ENCODE assay signal across 12 mouse cellular contexts in genomic region chr2:181715382-181715781, GRCm38 (mm10). TPM values are rescaled to one million over a fixed set of nuclear protein-coding genes. Genes with fewer than 3 reads are reported as not detected.
DNase-seq lines count a peak whose midpoint lies in the region; ATAC-seq lines count a peak whose summit lies in the region.
"Had no signal": no experiment of that assay in that cellular context is flagged by ENCODE, and none has a peak within 500 bp of the region (broad histone marks: within the 10 kb centered on the region; RNA-seq: fewer than 3 reads in every experiment).

No protein-coding gene starts in this region.

- H3K4me1 ChIP-seq in heart, embryonic 14.5 days (ENCODE audit: control insufficient read depth in 2 of 2, insufficient read depth in 2 of 2, low read length in 2 of 2), result peaks cover 9 to 13% of the 10 kb centered on the region in 2 experiments; a peak in 3 of 4 replicates
- H3K4me1 ChIP-seq in embryonic facial prominence, embryonic 10.5 days, result peaks cover 13% of the 10 kb centered on the region
- peaks cover 33% of the 10 kb centered on the region for H3K4me1 ChIP-seq in forebrain, embryonic 16.5 days (replicated peaks; ENCODE audit: control insufficient read depth, insufficient read depth, low read length)
- H3K4me1 ChIP-seq in midbrain, embryonic 11.5 days (ENCODE audit: control insufficient read depth, insufficient read depth, low read length), result peaks cover 16% of the 10 kb centered on the region

- peak overlapping the region; percentile 69 to 77 for H3K27ac ChIP-seq in heart, embryonic 14.5 days (replicated peaks in 1 of 2; ENCODE audit: control insufficient read depth in 1 of 2, insufficient read depth in 1 of 2, low read depth in 2 of 2, low read length in 2 of 2)
- H3K27ac ChIP-seq in embryonic facial prominence, embryonic 10.5 days (replicated peaks), result 0 out of 2 replicates have a peak overlapping the region, but pooled peaks have one; percentile 72
- peak overlapping the region; percentile 54 for H3K27ac ChIP-seq in forebrain, embryonic 16.5 days (ENCODE audit: low read length)
- H3K27ac ChIP-seq in midbrain, embryonic 11.5 days (ENCODE audit: low read depth, low read length), result peak overlapping the region; percentile 65

- intact Hi-C loops in gastrocnemius, postnatal 14 days (cut with DNase I; ENCODE audit: low total_unique reads), result no loop called here

- peak overlapping the region; percentile 62 for H3K4me2 ChIP-seq in heart, embryonic 14.5 days (ENCODE audit: low read length)
- peak overlapping the region; percentile 62 for H3K4me2 ChIP-seq in forebrain, embryonic 16.5 days (ENCODE audit: low read length)
- peak overlapping the region; percentile 46 for H3K4me2 ChIP-seq in midbrain, embryonic 11.5 days

- no peak for ATAC-seq in heart, embryonic 14.5 days (ENCODE audit: insufficient number of reproducible peaks, insufficient read depth, low FRiP score, low read depth)
- ATAC-seq in forebrain, embryonic 16.5 days, result peak; percentile 21; the same call in 1 of the 2 replicates
- peak; percentile 48 for ATAC-seq in midbrain, embryonic 11.5 days (ENCODE audit: low FRiP score)
- ATAC-seq: CD4-positive, CD25-positive, alpha-beta regulatory T cell, adult 4 months had no signal

- no peak for DNase-seq in heart, adult 8-10 months (ENCODE audit: low spot score)
- no peak for DNase-seq in embryonic facial prominence, embryonic 10.5 days (ENCODE audit: low spot score)
- no peak for DNase-seq in midbrain, embryonic 11.5 days (ENCODE audit: low spot score, missing footprints)
- DNase-seq in embryo, embryonic 11 days, result no peak
- no peak for DNase-seq in layer of hippocampus, adult 18-20 months (ENCODE audit: low spot score in 2 of 2)
- DNase-seq in gastrocnemius, postnatal 14 days, result no peak
- DNase-seq: kidney, adult 2 months had no signal

- peaks cover 4% of the 10 kb centered on the region; the same call in 1 of the 2 replicates for H3K36me3 ChIP-seq in heart, embryonic 14.5 days (ENCODE audit: control insufficient read depth, insufficient read depth, low read length)
- no peaks in the 10 kb centered on the region for H3K36me3 ChIP-seq in embryonic facial prominence, embryonic 10.5 days (replicated peaks)
- H3K36me3 ChIP-seq in forebrain, embryonic 16.5 days (ENCODE audit: control insufficient read depth, insufficient read depth), result peaks cover 12% of the 10 kb centered on the region
- no peaks in the 10 kb centered on the region for H3K36me3 ChIP-seq in midbrain, embryonic 11.5 days (ENCODE audit: control insufficient read depth, insufficient read depth, low read length)

- H3K9ac ChIP-seq in heart, embryonic 14.5 days (ENCODE audit: low read length), result peak overlapping the region; percentile 66
- H3K9ac ChIP-seq in forebrain, embryonic 16.5 days (replicated peaks; ENCODE audit: low read depth, low read length), result peak overlapping the region; percentile 62
- peak overlapping the region; percentile 66 for H3K9ac ChIP-seq in midbrain, embryonic 11.5 days (ENCODE audit: low read length)

- 56% methylated on average over 3 of the region's 3 CpGs for WGBS in heart, embryonic 14.5 days
- 69% methylated on average over 3 of the region's 3 CpGs for WGBS in embryonic facial prominence, embryonic 10.5 days
- WGBS in forebrain, embryonic 16.5 days, result 50% methylated on average over 3 of the region's 3 CpGs
- 72% methylated on average over 3 of the region's 3 CpGs for whole genome bisulfite sequencing in midbrain, embryonic 11.5 days

- no peaks in the 10 kb centered on the region for H3K27me3 ChIP-seq in heart, embryonic 14.5 days (ENCODE audit: control insufficient read depth, insufficient read depth, low read length)
- H3K27me3 ChIP-seq in embryonic facial prominence, embryonic 10.5 days (replicated peaks; ENCODE audit: low read depth, poor library complexity, severe bottlenecking), result no peaks in the 10 kb centered on the region
- no peaks in the 10 kb centered on the region for H3K27me3 ChIP-seq in forebrain, embryonic 16.5 days (replicated peaks; ENCODE audit: control insufficient read depth, insufficient read depth, low read length)
- no peaks in the 10 kb centered on the region for H3K27me3 ChIP-seq in midbrain, embryonic 11.5 days (ENCODE audit: control insufficient read depth, insufficient read depth, low read length)

- H3K4me3 ChIP-seq in heart, embryonic 14.5 days (ENCODE audit: control insufficient read depth in 1 of 2, insufficient read depth in 1 of 2, low read depth in 1 of 2, low read length in 2 of 2), result peak overlapping the region; percentile 35 to 42
- peak overlapping the region; percentile 49 for H3K4me3 ChIP-seq in embryonic facial prominence, embryonic 10.5 days
- H3K4me3 ChIP-seq in forebrain, embryonic 16.5 days (replicated peaks; ENCODE audit: low read length), result peak overlapping the region; percentile 49
- peak overlapping the region; percentile 31 for H3K4me3 ChIP-seq in midbrain, embryonic 11.5 days (ENCODE audit: low read depth, low read length)

- no peaks in the 10 kb centered on the region for H3K9me3 ChIP-seq in heart, embryonic 14.5 days (ENCODE audit: control insufficient read depth, low read length)
- no peaks in the 10 kb centered on the region for H3K9me3 ChIP-seq in embryonic facial prominence, embryonic 10.5 days
- no peaks in the 10 kb centered on the region for H3K9me3 ChIP-seq in forebrain, embryonic 16.5 days (ENCODE audit: control insufficient read depth, low read length)
- no peaks in the 10 kb centered on the region for H3K9me3 ChIP-seq in midbrain, embryonic 11.5 days (ENCODE audit: control insufficient read depth, low read length)
- H3K9me3 ChIP-seq: megakaryocyte, embryonic 14.5 days had no signal

RNA-seq across cellular contexts. Expression of gene Oprl1, which starts 0.6 kb away (rescaled TPM):
- polyA plus RNA-seq in heart, embryonic 14.5 days (2014; fragmentation: Nextera tagmentation; extraction: Ambion mirVana), result 3.1 and 4.1 TPM in 2 replicates
- under 1 TPM in 1 of 4 experiments, not detected in 3; 0.16 TPM for total RNA-seq in heart, adult 8-10 months (2022)
- 2.6 and 3.1 TPM in 2 replicates for polyA plus RNA-seq in embryonic facial prominence, embryonic 10.5 days (2016; fragmentation: Nextera tagmentation; extraction: Ambion mirVana)
- 46.8 and 64.1 TPM in 2 replicates for polyA plus RNA-seq in forebrain, embryonic 16.5 days (2015; fragmentation: Nextera tagmentation; extraction: Ambion mirVana)
- polyA plus RNA-seq in midbrain, embryonic 11.5 days (2014; fragmentation: Nextera tagmentation; extraction: Ambion mirVana), result 21.7 and 22.9 TPM in 2 replicates
- 10 to 100 TPM; 50.6 to 52.4 TPM for total RNA-seq in layer of hippocampus, adult 18-20 months (2021)
- total RNA-seq in gastrocnemius, postnatal 14 days (2021), result not detected
- polyA plus RNA-seq: CD4-positive, CD25-positive, alpha-beta regulatory T cell, adult 4 months had no signal

RNA-seq across cellular contexts. Expression of gene Lkaaear1, which starts 17.1 kb away (rescaled TPM):
- not detected in 2 replicates for polyA plus RNA-seq in heart, embryonic 14.5 days (2014; fragmentation: Nextera tagmentation; extraction: Ambion mirVana)
- total RNA-seq in heart, adult 8-10 months (2022), result not detected
- polyA plus RNA-seq in embryonic facial prominence, embryonic 10.5 days (2016; fragmentation: Nextera tagmentation; extraction: Ambion mirVana), result not detected in 2 replicates
- not detected in 2 replicates for polyA plus RNA-seq in forebrain, embryonic 16.5 days (2015; fragmentation: Nextera tagmentation; extraction: Ambion mirVana)
- polyA plus RNA-seq in midbrain, embryonic 11.5 days (2014; fragmentation: Nextera tagmentation; extraction: Ambion mirVana), result not detected in 2 replicates
- total RNA-seq in layer of hippocampus, adult 18-20 months (2021), result not detected
- not detected for total RNA-seq in gastrocnemius, postnatal 14 days (2021)
- total RNA-seq: left cerebral cortex, postnatal 36 days had no signal
- polyA plus RNA-seq: CD4-positive, CD25-positive, alpha-beta regulatory T cell, adult 4 months; kidney, adult 2 months had no signal

RNA-seq across cellular contexts. Expression of gene Rgs19, which starts 21.6 kb away (rescaled TPM):
- 42.8 and 44.2 TPM in 2 replicates for polyA plus RNA-seq in heart, embryonic 14.5 days (2014; fragmentation: Nextera tagmentation; extraction: Ambion mirVana)
- 1 to 10 TPM; 3.7 to 8.9 (median 4.9) TPM for total RNA-seq in heart, adult 8-10 months (2022)
- polyA plus RNA-seq in embryonic facial prominence, embryonic 10.5 days (2016; fragmentation: Nextera tagmentation; extraction: Ambion mirVana), result 85.2 and 89.9 TPM in 2 replicates
- polyA plus RNA-seq in forebrain, embryonic 16.5 days (2015; fragmentation: Nextera tagmentation; extraction: Ambion mirVana), result 61.2 and 63.3 TPM in 2 replicates
- polyA plus RNA-seq in midbrain, embryonic 11.5 days (2014; fragmentation: Nextera tagmentation; extraction: Ambion mirVana), result 61.6 and 65.4 TPM in 2 replicates
- total RNA-seq in layer of hippocampus, adult 18-20 months (2021), result 10 to 100 TPM; 41.7 to 47.2 TPM
- total RNA-seq in gastrocnemius, postnatal 14 days (2021), result 1 to 10 TPM; 5.1 to 6.5 TPM

RNA-seq across cellular contexts. Expression of gene Tcea2, which starts 35.3 kb away (rescaled TPM):
- 20.5 and 21.8 TPM in 2 replicates for polyA plus RNA-seq in heart, embryonic 14.5 days (2014; fragmentation: Nextera tagmentation; extraction: Ambion mirVana)
- total RNA-seq in heart, adult 8-10 months (2022), result 1 to 10 TPM; 5.3 to 8.0 (median 7.2) TPM
- polyA plus RNA-seq in embryonic facial prominence, embryonic 10.5 days (2016; fragmentation: Nextera tagmentation; extraction: Ambion mirVana), result 18.3 and 18.8 TPM in 2 replicates
- 58.3 and 60.5 TPM in 2 replicates for polyA plus RNA-seq in forebrain, embryonic 16.5 days (2015; fragmentation: Nextera tagmentation; extraction: Ambion mirVana)
- polyA plus RNA-seq in midbrain, embryonic 11.5 days (2014; fragmentation: Nextera tagmentation; extraction: Ambion mirVana), result 15.5 and 16.0 TPM in 2 replicates
- total RNA-seq in layer of hippocampus, adult 18-20 months (2021), result 10 to 100 TPM; 48.3 to 55.1 TPM
- total RNA-seq in gastrocnemius, postnatal 14 days (2021), result 1 to 10 TPM; 4.2 to 6.0 TPM

RNA-seq across cellular contexts. Expression of gene Sox18, which starts 43.9 kb away (rescaled TPM):
- 44.1 and 49.2 TPM in 2 replicates for polyA plus RNA-seq in heart, embryonic 14.5 days (2014; fragmentation: Nextera tagmentation; extraction: Ambion mirVana)
- total RNA-seq in heart, adult 8-10 months (2022), result 10 to 100 TPM; 21.4 to 53.8 (median 48.1) TPM
- 21.8 and 25.2 TPM in 2 replicates for polyA plus RNA-seq in embryonic facial prominence, embryonic 10.5 days (2016; fragmentation: Nextera tagmentation; extraction: Ambion mirVana)
- 13.8 and 15.3 TPM in 2 replicates for polyA plus RNA-seq in forebrain, embryonic 16.5 days (2015; fragmentation: Nextera tagmentation; extraction: Ambion mirVana)
- polyA plus RNA-seq in midbrain, embryonic 11.5 days (2014; fragmentation: Nextera tagmentation; extraction: Ambion mirVana), result 12.5 and 14.6 TPM in 2 replicates
- total RNA-seq in layer of hippocampus, adult 18-20 months (2021), result 10 to 100 TPM; 11.3 to 12.6 TPM
- total RNA-seq in gastrocnemius, postnatal 14 days (2021), result 10 to 100 TPM; 27.3 to 28.0 TPM
- polyA plus RNA-seq: CD4-positive, CD25-positive, alpha-beta regulatory T cell, adult 4 months had no signal
